Mouse (Mus musculus) layer of hippocampus, adult 18-20 months (tissue): Measurements from ENCODE around the gene Adamts1. TPM values are rescaled to one million over a fixed set of nuclear protein-coding genes. Genes with fewer than 3 reads are reported as not detected.

Experiments
- DNase-seq, 2 experiments: peaks; one replicate each; pipeline ENCODE4 v3.0.0; 2022; ENCODE audit warnings: low spot score in 2 of 2
- long read RNA-seq: library from polyadenylated mRNA; stranded (forward); transcript quantifications from one replicate; pipeline ENCODE4 v2.0.0, GENCODE M21; 2021
- total RNA-seq, 2 experiments: library from RNA; stranded (reverse); gene quantifications; 2 replicates each; pipeline ENCODE4 v1.2.3; 2021

Gene Adamts1
- total RNA-seq, result 10 to 100 TPM; 20.3 to 25.1 TPM
- long read RNA-seq, full-length matches to known transcripts, result 59 of 68 reads
- long read RNA-seq, partial matches to known transcripts, result 3 of 68 reads
- long read RNA-seq, other reads (novel, unspliced or antisense), result 6 of 68 reads

GRCm38 (mm10) chr16:85802954-85803353 is at the start of gene Adamts1:
Gene Adamts1, minus strand, starts transcription at chr16:85803113.
- peak; percentile 69 to 79 for DNase-seq

GRCm38 (mm10) chr16:85827066-85827465 is 24.2 kb upstream of the Adamts1 start:
- DNase-seq, result no peak

- no peak for DNase-seq
These were observed 19.5 kb upstream of the Adamts1 start for GRCm38 (mm10) chr16:85822330-85822916.

GRCm38 (mm10) chr16:85819808-85820458 is 17.0 kb upstream of the Adamts1 start:
- no peak for DNase-seq

- DNase-seq, result no peak
These were observed 11.2 kb upstream of the Adamts1 start for GRCm38 (mm10) chr16:85814116-85814515.

GRCm38 (mm10) chr16:85807626-85808025 is 4.7 kb upstream of the Adamts1 start:
- DNase-seq, result peak in 1 of 2 experiments; percentile 81

GRCm38 (mm10) chr16:85807072-85807471 is 4.2 kb upstream of the Adamts1 start:
- DNase-seq, result peak in 1 of 2 experiments; percentile 81

GRCm38 (mm10) chr16:85805581-85805980 is 2.7 kb upstream of the Adamts1 start:
- DNase-seq, result peak in 1 of 2 experiments; percentile 76

GRCm38 (mm10) chr16:85803613-85804551 is 969 bp upstream of the Adamts1 start:
- peak in 1 of 2 experiments; percentile 33 for DNase-seq

- peak in 1 of 2 experiments; percentile 49 for DNase-seq
These were observed 722 bp downstream of the Adamts1 start for GRCm38 (mm10) chr16:85801971-85802811.

- DNase-seq, result peak; percentile 71 to 80
These were observed 1.7 kb downstream of the Adamts1 start for GRCm38 (mm10) chr16:85801252-85801651.

- peak; percentile 60 to 82 for DNase-seq
These were observed 2.2 kb downstream of the Adamts1 start for GRCm38 (mm10) chr16:85800691-85801090.

GRCm38 (mm10) chr16:85799971-85800370 is 2.9 kb downstream of the Adamts1 start:
- DNase-seq, result no peak

- DNase-seq, result no peak
These were observed 4.6 kb downstream of the Adamts1 start for GRCm38 (mm10) chr16:85798334-85798733.

- DNase-seq, result no peak
These were observed 5.8 kb downstream of the Adamts1 start for GRCm38 (mm10) chr16:85797161-85797560.

- no peak for DNase-seq
These were observed 7.2 kb downstream of the Adamts1 start for GRCm38 (mm10) chr16:85795731-85796130.

GRCm38 (mm10) chr16:85793166-85793830 is 9.6 kb downstream of the Adamts1 start:
- DNase-seq, result no peak

GRCm38 (mm10) chr16:85781076-85781475 is 21.8 kb downstream of the Adamts1 start:
- no peak for DNase-seq

GRCm38 (mm10) chr16:85779775-85780174 is 23.1 kb downstream of the Adamts1 start:
- peak in 1 of 2 experiments; percentile 41 for DNase-seq

GRCm38 (mm10) chr16:85772272-85772671 is 30.6 kb downstream of the Adamts1 start:
- DNase-seq, result no peak
